Mouse (Mus musculus) liver, embryonic 16.5 days (tissue): Measurements from ENCODE around the gene Prr15. TPM values are rescaled to one million over a fixed set of nuclear protein-coding genes. Genes with fewer than 3 reads are reported as not detected.

Source experiments
- ATAC-seq: fragments of 200-750 bp; cut with Nextera tagmentation; 2 replicates; pipeline ENCODE4 v1.8.0; 2017; ENCODE audit warnings: low read depth, mild to moderate bottlenecking, moderate number of reproducible peaks, moderate library complexity
- H3K27ac ChIP-seq: fragments of 300-500 bp; sonication (generic); 2 replicates; pipeline ENCODE4 v1.5.1; 2014; ENCODE audit warnings: mild to moderate bottlenecking, low read length
- H3K27me3 ChIP-seq: fragments of 300-500 bp; sonication (generic); 2 replicates; pipeline ENCODE4 v1.6.1; 2014; ENCODE audit warnings: low read depth, low read length, mixed read lengths; ENCODE audit not compliant: control insufficient read depth, insufficient read depth
- H3K36me3 ChIP-seq: fragments of 300-500 bp; sonication (generic); 2 replicates; pipeline ENCODE4 v1.6.1; 2014; ENCODE audit warnings: mild to moderate bottlenecking; ENCODE audit not compliant: control insufficient read depth, insufficient read depth
- H3K4me1 ChIP-seq: fragments of 300-500 bp; sonication (generic); 2 replicates; pipeline ENCODE4 v1.6.1; 2014; ENCODE audit warnings: low read depth, low read length, mixed read lengths; ENCODE audit not compliant: control insufficient read depth
- H3K4me2 ChIP-seq: fragments of 300-500 bp; sonication (generic); 2 replicates; pipeline ENCODE4 v1.6.1; 2014; ENCODE audit warnings: low read depth, low read length, mixed read lengths
- H3K4me3 ChIP-seq: fragments of 300-500 bp; sonication (generic); 2 replicates; pipeline ENCODE4 v1.5.1; 2014; ENCODE audit warnings: low read depth, mild to moderate bottlenecking, low read length
- H3K9ac ChIP-seq: fragments of 300-500 bp; sonication (generic); 2 replicates; pipeline ENCODE4 v1.6.1; 2014; ENCODE audit warnings: low read depth, low read length
- H3K9me3 ChIP-seq: fragments of 300-500 bp; sonication (generic); replicated peaks from 2 replicates; pipeline ENCODE4 v1.6.1; 2016; ENCODE audit warnings: low read length; ENCODE audit not compliant: control insufficient read depth
- WGBS: fragments of 180-500 bp; shearing (Covaris S2); extraction: QIAGEN DNeasy Blood & Tissue Kit; methylation state at CpG from one replicate; pipeline ENCODE4 v1.1.7; 2014; ENCODE audit not compliant: insufficient replicate concordance; 5-methylcytosine and 5-hydroxymethylcytosine counted together
- polyA plus RNA-seq: library from polyadenylated mRNA; unstranded; fragments of >200 nt; fragmentation: Nextera tagmentation; extraction: Ambion mirVana; gene quantifications from 2 replicates; pipeline ENCODE4 v1.2.1, GENCODE M21; 2015

Gene Prr15
- polyA plus RNA-seq, 1 experiment from 2014 or later: 1.6 TPM

- H3K9me3 ChIP-seq: no peaks in the 10 kb centered on the region
- no peak for ATAC-seq
- H3K36me3 ChIP-seq: no peaks in the 10 kb centered on the region
- no peaks in the 10 kb centered on the region for H3K4me1 ChIP-seq
- no peak overlapping the region for H3K9ac ChIP-seq
- H3K27me3 ChIP-seq: no peaks in the 10 kb centered on the region
- no peak overlapping the region for H3K27ac ChIP-seq
- WGBS: 65% methylated on average over 5 of the region's 5 CpGs
- no peak overlapping the region for H3K4me3 ChIP-seq
- no peak overlapping the region for H3K4me2 ChIP-seq
Measured at GRCm38 (mm10) chr6:54341133-54341532, 15.5 kb downstream of the Prr15 start.

- Histone ChIP-seq H3K4me1 (no peaks in the 10 kb centered on the region), H3K9me3 (no peaks in the 10 kb centered on the region), H3K4me3 (no peak overlapping the region), H3K36me3 (no peaks in the 10 kb centered on the region), H3K4me2 (no peak overlapping the region), H3K9ac (no peak overlapping the region), H3K27me3 (no peaks in the 10 kb centered on the region), H3K27ac (no peak overlapping the region)
- WGBS: 73% methylated on average over 10 of the region's 10 CpGs
- no peak for ATAC-seq
Measured at GRCm38 (mm10) chr6:54342223-54342622, 16.6 kb downstream of the Prr15 start.

- no peak overlapping the region for H3K9ac ChIP-seq
- no peak overlapping the region for H3K4me3 ChIP-seq
- H3K4me1 ChIP-seq: no peaks in the 10 kb centered on the region
- H3K27ac ChIP-seq: no peak overlapping the region
- H3K36me3 ChIP-seq: no peaks in the 10 kb centered on the region
- WGBS: 52% methylated on average over 5 of the region's 5 CpGs
- no peaks in the 10 kb centered on the region for H3K9me3 ChIP-seq
- no peak overlapping the region for H3K4me2 ChIP-seq
- H3K27me3 ChIP-seq: no peaks in the 10 kb centered on the region
- ATAC-seq: no peak
Measured at GRCm38 (mm10) chr6:54351860-54352259, 26.2 kb downstream of the Prr15 start.

- Histone ChIP-seq H3K9ac (no peak overlapping the region), H3K4me1 (no peaks in the 10 kb centered on the region), H3K27ac (no peak overlapping the region), H3K4me2 (no peak overlapping the region), H3K36me3 (no peaks in the 10 kb centered on the region), H3K27me3 (no peaks in the 10 kb centered on the region), H3K9me3 (no peaks in the 10 kb centered on the region), H3K4me3 (no peak overlapping the region)
- 55% methylated on average over 14 of the region's 14 CpGs for WGBS
- ATAC-seq: no peak
Measured at GRCm38 (mm10) chr6:54352931-54353690, 27.5 kb downstream of the Prr15 start.

GRCm38 (mm10) chr6:54353698-54354097 is 28.1 kb downstream of the Prr15 start:
- no peaks in the 10 kb centered on the region for H3K27me3 ChIP-seq
- no peak overlapping the region for H3K4me2 ChIP-seq
- no peak overlapping the region for H3K4me3 ChIP-seq
- no peak for ATAC-seq
- WGBS: 55% methylated on average over 5 of the region's 5 CpGs
- H3K9me3 ChIP-seq: no peaks in the 10 kb centered on the region
- no peak overlapping the region for H3K9ac ChIP-seq
- no peaks in the 10 kb centered on the region for H3K4me1 ChIP-seq
- no peak overlapping the region for H3K27ac ChIP-seq
- H3K36me3 ChIP-seq: no peaks in the 10 kb centered on the region

- H3K4me3 ChIP-seq: no peak overlapping the region
- H3K27ac ChIP-seq: no peak overlapping the region
- ATAC-seq: no peak
- H3K36me3 ChIP-seq: no peaks in the 10 kb centered on the region
- no peaks in the 10 kb centered on the region for H3K4me1 ChIP-seq
- no peak overlapping the region for H3K4me2 ChIP-seq
- H3K27me3 ChIP-seq: no peaks in the 10 kb centered on the region
- no peak overlapping the region for H3K9ac ChIP-seq
- 65% methylated on average over 6 of the region's 6 CpGs for WGBS
- H3K9me3 ChIP-seq: no peaks in the 10 kb centered on the region
Measured at GRCm38 (mm10) chr6:54355626-54356025, 30.0 kb downstream of the Prr15 start.

DNA sequence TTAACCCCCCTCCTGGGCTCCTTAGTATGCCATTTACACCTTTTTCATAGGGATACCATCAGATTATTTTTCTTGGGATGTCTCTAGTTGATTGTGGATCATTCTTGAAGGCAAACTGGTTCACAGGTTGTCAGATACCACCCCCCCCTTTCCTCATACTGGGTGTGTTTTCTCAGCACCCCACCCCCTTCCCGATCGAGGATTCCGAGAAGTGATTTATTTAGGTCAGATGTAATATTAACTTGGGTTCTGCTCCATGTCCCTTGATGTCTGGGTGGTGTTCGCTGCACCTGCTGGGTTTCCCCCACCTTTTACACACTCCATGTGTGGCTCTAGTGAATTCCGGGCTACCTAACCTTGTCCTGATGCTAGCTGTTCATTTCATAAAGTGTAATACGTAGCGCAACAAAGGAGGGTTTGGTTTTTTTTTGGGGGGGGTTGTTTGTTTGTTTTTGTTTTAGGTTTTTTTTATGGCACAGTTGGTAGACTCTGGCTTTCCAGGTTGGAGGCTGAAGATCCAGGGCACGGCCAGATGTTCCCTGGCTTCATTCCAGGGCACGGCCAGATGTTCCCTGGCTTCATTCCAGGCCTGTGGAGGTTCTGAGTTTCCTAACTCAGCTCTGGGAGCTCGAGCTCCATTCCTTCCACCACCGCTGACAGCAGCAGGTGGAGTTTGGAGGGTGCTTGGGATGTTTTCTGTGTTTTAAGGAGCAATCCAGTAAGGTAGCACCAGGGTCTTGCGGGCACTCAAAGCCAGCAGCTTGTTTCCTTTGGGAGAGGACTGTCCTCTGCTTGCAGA is 37.1 kb downstream of the Prr15 start:
- no peaks in the 10 kb centered on the region for H3K9me3 ChIP-seq
- no peak overlapping the region for H3K4me3 ChIP-seq
- H3K27me3 ChIP-seq: no peaks in the 10 kb centered on the region
- ATAC-seq: no peak
- no peak overlapping the region for H3K27ac ChIP-seq
- H3K9ac ChIP-seq: no peak overlapping the region
- no peaks in the 10 kb centered on the region for H3K36me3 ChIP-seq
- H3K4me1 ChIP-seq: no peaks in the 10 kb centered on the region
- WGBS: 69% methylated on average over 12 of the region's 12 CpGs
- no peak overlapping the region for H3K4me2 ChIP-seq

DNA sequence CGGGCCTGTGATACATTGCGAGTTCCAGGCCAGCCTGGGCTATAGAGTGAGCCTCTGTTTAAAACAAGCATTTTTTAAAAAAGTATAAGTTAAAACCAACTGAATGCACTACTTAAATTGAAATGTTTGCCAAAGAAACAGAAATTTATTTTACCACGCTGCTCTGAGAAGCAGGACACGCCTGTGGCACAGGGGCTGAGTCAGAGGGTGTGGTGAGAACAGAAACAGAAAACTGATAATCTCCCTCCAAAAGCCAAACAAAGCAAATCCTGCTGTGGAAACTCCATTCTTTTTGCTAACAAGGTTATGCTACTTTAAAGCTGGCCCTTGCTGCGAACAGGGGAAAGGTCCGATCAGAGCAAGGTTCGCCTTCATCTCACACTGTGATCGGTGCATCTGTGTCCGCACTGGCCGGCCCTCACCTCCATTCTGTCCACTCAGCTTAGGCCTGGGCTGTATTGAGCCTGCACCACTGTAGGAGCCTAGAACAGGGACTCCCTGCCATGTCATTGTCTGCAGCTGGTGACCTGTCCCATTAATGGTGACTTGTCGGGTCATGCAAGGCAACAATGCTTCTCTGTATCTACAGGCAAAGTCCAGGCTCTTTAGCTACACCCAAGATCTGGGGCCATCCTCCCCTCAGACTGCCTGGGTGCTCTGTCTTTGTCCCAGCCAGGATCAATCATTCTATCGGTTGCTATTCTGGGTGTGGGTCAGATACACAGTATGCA is 38.9 kb downstream of the Prr15 start:
- no peak for ATAC-seq
- Histone ChIP-seq H3K4me3 (no peak overlapping the region), H3K27ac (no peak overlapping the region), H3K36me3 (no peaks in the 10 kb centered on the region), H3K9ac (no peak overlapping the region), H3K9me3 (no peaks in the 10 kb centered on the region), H3K4me2 (no peak overlapping the region), H3K4me1 (no peaks in the 10 kb centered on the region), H3K27me3 (no peaks in the 10 kb centered on the region)
- WGBS: 74% methylated on average over 12 of the region's 12 CpGs

DNA sequence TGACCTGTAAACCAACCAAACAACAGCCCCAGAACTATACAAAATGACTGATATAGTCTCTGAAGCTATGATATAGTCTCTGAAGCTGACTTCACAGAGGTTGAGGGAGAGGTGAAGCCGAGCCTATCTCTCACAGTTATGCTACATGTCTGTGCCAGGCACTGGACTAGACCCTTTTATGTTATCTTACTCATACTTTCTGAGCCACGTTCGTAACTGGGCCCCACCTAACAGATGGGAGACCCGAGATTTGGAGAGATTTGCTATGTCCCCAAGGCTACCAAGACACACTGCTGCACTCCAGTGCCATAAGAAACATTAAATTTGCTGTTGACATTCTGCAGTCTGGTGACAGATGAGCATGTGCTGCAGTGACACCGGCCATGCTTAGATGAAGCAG is 41.0 kb downstream of the Prr15 start:
- 40% methylated on average over 5 of the region's 5 CpGs for WGBS
- Histone ChIP-seq H3K27ac (no peak overlapping the region), H3K9ac (no peak overlapping the region), H3K9me3 (no peaks in the 10 kb centered on the region), H3K4me2 (no peak overlapping the region), H3K4me1 (no peaks in the 10 kb centered on the region), H3K4me3 (no peak overlapping the region), H3K36me3 (no peaks in the 10 kb centered on the region), H3K27me3 (no peaks in the 10 kb centered on the region)
- ATAC-seq: no peak
